Mouse (Mus musculus) megakaryocyte-erythroid progenitor cell, adult 5-6 weeks (primary cell): Measurements from ENCODE around the gene H6pd. TPM values are rescaled to one million over a fixed set of nuclear protein-coding genes. Genes with fewer than 3 reads are reported as not detected.
"Not testable (repeated sequence)": the region's sequence is repeated elsewhere in the genome, so short reads cannot be mapped to it uniquely, and the experiment has no call there.

Experiments
- ATAC-seq: replicated peaks from 2 replicates; pipeline ENCODE4 v1.8.0; 2016; ENCODE audit warnings: mild to moderate bottlenecking, inconsistent platforms; ENCODE audit not compliant: severe bottlenecking, poor library complexity, low FRiP score, low TSS enrichment
- total RNA-seq, 2 experiments: library from RNA; stranded (forward) in 1 of 2; stranded (reverse) in 1 of 2; fragments of 200-1000, 215-1000 nt in 1 of 2; fragments of >200 nt in 1 of 2; fragmentation: Nextera tagmentation in 1 of 2; gene quantifications; 2 replicates each; pipeline ENCODE4 v1.2.3; 2014 to 2017

Gene H6pd
- total RNA-seq (2014; fragmentation: Nextera tagmentation) (12.9 and 16.8 TPM in 2 replicates), total RNA-seq (2017) (9.8 and 11.9 TPM in 2 replicates)

- peak; percentile 87 for ATAC-seq
Observed at GRCm38 (mm10) chr4:150008853-150009586, at the start of gene H6pd. TSS of gene H6pd (minus strand) at chr4:150009023.

GRCm38 (mm10) chr4:150057722-150058121 lies 48.9 kb upstream of the H6pd start:
- ATAC-seq = no peak

GRCm38 (mm10) chr4:150056171-150056570 lies 47.3 kb upstream of the H6pd start:
- ATAC-seq = no peak

GRCm38 (mm10) chr4:150052380-150052779 lies 43.6 kb upstream of the H6pd start:
- ATAC-seq = no peak

GRCm38 (mm10) chr4:150051514-150051913 lies 42.7 kb upstream of the H6pd start:
- ATAC-seq = no peak

GRCm38 (mm10) chr4:150049564-150050226 lies 40.9 kb upstream of the H6pd start:
- no peak for ATAC-seq

- no peak for ATAC-seq
Observed at GRCm38 (mm10) chr4:150049157-150049513, 40.3 kb upstream of the H6pd start.

GRCm38 (mm10) chr4:150048478-150049156 lies 39.8 kb upstream of the H6pd start:
- ATAC-seq = peak; percentile 36

GRCm38 (mm10) chr4:150048038-150048437 lies 39.2 kb upstream of the H6pd start:
- peak; percentile 78 for ATAC-seq

- no peak for ATAC-seq
Observed at GRCm38 (mm10) chr4:150043591-150043990, 34.8 kb upstream of the H6pd start.

GRCm38 (mm10) chr4:150041346-150042110 lies 32.7 kb upstream of the H6pd start:
- no peak for ATAC-seq

GRCm38 (mm10) chr4:150040856-150041255 lies 32.0 kb upstream of the H6pd start:
- not testable (repeated sequence) for ATAC-seq

- no peak for ATAC-seq
Observed at GRCm38 (mm10) chr4:150040003-150040581, 31.3 kb upstream of the H6pd start.

GRCm38 (mm10) chr4:150038533-150038932 lies 29.7 kb upstream of the H6pd start:
- ATAC-seq = no peak

GRCm38 (mm10) chr4:150036094-150036493 lies 27.3 kb upstream of the H6pd start:
- ATAC-seq = no peak

- ATAC-seq = peak; percentile 70
Observed at GRCm38 (mm10) chr4:150035280-150035679, 26.5 kb upstream of the H6pd start.

GRCm38 (mm10) chr4:150033261-150033671 lies 24.4 kb upstream of the H6pd start:
- ATAC-seq = no peak

- no peak for ATAC-seq
Observed at GRCm38 (mm10) chr4:150031234-150031890, 22.5 kb upstream of the H6pd start.
